Mouse (Mus musculus) adrenal gland, adult 2 months (tissue): Measurements from ENCODE around the gene Olfr672. TPM values are rescaled to one million over a fixed set of nuclear protein-coding genes. Genes with fewer than 3 reads are reported as not detected.
"Not testable (repeated sequence)": the region's sequence is repeated elsewhere in the genome, so short reads cannot be mapped to it uniquely, and the experiment has no call there.

Source experiments
- DNase-seq: peaks from one replicate; pipeline ENCODE4 v3.0.0; 2021
- long read RNA-seq: library from polyadenylated mRNA; stranded (forward); transcript quantifications from one replicate; pipeline ENCODE4 v2.0.0, GENCODE M21; 2021
- polyA plus RNA-seq: library from polyadenylated mRNA; depleted of rRNA; stranded (reverse); fragments of >200 nt; gene quantifications from 2 replicates; pipeline ENCODE4 v1.2.3, GENCODE M21; 2012; rRNA removed
- total RNA-seq, 2 experiments: library from RNA; stranded (reverse); gene quantifications; 2 replicates each; pipeline ENCODE4 v1.2.3; 2021

Gene Olfr672
- total RNA-seq (not detected), polyA plus RNA-seq (not detected in 2 replicates)
- long read RNA-seq, result 0 reads

DNA sequence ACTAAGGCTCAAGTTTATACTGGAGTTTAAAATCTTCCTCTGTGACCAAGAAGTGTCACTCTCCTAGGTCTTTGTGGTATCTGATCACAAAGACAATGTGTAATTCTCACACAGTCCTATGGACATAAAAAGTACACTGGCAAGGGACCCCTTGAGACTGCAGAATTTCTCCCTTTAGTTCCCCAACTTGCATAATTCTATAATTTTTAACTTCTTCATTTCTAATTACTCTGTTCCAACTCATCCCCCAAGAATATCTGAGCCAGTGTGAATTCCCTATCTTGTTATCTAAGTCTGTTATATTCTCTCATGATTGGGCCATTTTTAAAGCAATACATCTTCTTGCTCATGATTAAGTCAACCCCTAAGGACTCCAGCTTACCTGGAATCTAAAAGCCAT is at the start of gene Olfr672:
Gene Olfr672 (minus strand): TSS at position 101 of the 400 bp plus-strand sequence.
- DNase-seq, result no peak

DNA sequence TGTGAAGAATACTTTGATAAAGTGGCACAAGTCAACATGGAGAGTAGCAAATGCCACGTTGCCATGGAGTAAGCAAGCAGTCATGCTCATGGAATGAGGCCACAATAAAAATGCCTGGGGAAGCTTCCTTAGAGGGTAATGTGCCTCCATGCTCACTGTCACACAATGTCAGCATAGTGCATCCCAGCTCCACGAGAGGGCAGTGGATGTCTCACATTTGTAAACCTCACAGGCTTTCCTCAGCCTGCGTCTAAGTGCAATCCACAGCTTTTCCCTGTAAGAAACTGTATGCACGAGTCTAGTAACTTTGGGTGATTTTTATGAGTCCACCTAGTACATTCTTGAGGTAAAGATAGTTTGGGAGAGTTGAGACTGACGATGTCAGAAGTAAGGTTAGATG is 32.0 kb upstream of the Olfr672 start:
- not testable (repeated sequence) for DNase-seq

DNA sequence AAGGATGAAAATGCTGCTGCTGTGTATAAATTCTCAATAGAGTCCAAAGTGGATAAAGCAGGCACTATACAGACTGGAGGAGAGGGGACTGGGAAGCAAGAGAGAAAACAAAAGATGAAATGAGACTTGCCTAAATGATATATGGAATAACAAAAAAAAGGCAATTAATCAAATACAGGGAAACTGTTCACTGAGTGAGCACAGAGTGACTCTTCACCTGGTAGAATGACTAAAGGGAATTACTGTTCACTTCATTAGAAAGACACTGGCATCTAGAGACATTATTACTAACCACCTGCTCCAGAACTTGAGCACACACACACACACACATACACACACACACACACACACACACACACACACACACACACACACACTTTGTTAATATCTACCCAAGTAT is 30.6 kb upstream of the Olfr672 start, which contains the start of gene Olfr676:
Gene Olfr676 (plus strand): TSS at position 301 of the 400 bp plus-strand sequence.
- DNase-seq, result no peak

DNA sequence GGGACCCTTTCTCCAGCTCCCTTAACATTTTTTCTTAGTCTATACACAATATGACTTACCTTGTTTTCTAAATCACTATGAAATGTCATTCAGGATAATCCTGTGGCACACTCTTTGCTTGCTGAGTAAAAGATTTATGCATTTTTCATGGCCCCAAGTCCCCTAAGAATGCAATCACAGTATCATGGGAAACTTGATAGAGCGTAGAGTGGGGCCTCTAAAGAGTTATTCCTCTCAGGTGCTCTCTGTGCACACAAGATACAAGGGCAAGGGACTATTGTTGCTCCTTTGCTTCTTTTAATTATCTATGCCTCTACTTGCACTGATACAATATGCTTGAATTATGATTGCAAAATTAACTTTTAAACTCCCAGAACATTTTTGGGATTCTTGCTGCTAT is 26.5 kb upstream of the Olfr672 start, which contains the start of gene Olfr675:
Gene Olfr675 (minus strand): TSS at position 101 of the 400 bp plus-strand sequence.
- DNase-seq, result no peak

DNA sequence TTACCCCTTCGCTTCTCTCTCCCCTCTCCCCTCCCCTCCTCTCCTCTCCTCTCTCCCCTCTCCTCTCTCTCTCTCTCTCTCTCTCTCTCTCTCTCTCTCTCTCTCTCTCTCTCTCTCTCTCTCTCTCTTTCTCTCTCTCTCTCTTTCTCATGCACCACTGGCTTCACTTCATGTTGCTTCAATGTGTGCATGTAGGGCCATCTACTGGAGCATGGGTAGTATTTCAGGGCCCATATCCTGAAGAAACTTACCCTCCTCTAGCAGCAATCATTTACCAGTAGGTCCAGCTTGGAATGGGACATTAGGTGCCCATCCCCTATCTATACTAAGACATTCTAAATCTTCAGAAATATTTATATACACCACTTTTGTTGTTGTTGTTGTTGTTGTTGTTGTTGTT is 20.7 kb upstream of the Olfr672 start:
- DNase-seq, result no peak

DNA sequence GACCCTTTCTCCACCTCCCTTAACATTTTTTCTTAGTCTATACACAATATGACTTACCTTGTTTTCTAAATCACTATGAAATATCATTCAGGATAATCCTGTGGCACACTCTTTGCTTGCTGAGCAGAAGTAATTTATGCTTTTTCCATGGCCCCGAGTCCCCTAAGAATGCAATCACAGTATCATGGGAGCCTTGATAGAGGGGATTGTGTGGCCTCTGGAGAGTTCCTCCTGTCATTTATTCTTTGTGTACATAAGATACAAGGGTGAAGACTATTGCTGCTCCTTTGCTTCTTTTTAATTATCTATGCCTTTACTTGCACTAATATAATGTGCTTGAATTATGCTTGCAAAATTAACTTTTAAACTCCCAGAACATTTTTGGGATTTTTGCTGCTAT is 22.8 kb downstream of the Olfr672 start, which contains the start of gene Olfr671:
Gene Olfr671 (minus strand): TSS at position 101 of the 400 bp plus-strand sequence.
- DNase-seq, result no peak

DNA sequence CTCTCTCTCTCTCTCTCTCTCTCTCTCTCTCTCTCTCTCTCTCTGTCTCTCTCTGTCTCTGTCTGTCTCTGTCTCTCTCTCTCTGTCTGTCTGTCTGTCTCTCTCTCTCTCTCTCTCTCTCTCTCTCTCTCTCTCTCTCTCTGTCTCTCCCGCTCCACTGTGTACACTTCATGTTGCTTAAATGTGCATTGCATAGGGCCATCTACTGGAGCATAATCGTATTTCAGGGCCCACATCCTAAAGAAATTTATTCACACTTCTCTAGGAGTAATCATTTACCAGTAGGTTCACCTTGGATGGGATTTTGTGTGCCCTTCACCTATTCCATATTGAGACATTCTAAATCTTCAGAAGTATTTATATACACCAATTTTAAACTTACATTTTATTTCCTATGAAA is 29.3 kb downstream of the Olfr672 start:
- not testable (repeated sequence) for DNase-seq

DNA sequence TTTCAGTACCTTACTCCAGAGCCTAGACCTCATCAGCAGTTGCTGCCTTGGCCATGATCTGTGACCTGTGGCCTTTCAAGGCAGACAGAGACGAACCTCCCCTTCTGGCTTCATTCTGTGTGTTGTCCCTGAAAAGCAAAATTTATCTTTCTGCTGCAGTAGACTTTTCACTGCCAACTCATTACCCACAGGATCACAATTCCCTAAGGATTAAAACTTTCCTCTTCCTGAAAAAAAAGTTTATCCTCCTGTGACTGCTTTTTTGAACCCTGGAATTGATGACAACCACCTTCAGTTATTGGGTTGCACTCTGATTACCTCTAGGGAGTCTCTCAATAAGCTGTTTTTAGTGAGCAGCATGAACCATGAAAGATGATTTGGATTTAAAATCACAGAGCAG is 39.3 kb downstream of the Olfr672 start, which contains the start of gene Olfr670:
Gene Olfr670 (minus strand): TSS at position 101 of the 400 bp plus-strand sequence.
- DNase-seq, result no peak

DNA sequence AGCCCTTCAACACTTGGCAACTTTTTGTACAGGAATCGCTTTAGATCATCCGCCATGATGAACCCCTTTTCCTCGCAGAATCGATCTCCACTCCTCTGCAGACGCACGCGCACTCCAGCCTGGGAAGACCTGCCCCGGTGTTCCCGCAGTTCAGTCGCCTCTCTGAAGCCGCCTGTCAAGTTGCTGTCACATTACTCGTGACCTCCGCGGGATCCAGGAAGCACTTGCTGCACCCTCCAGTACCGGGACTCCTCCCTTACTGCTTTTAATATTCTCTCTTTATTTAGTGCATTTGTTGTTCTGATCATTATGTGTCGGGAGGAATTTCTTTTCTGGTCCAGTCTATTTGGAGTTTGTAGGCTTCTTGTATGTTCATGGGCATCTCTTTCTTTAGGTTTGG is 51.6 kb downstream of the Olfr672 start:
- DNase-seq, result not testable (repeated sequence)

Other genes starting within 250 kb of the Olfr672 start
- gene Usp17le, start 224.6 kb downstream of the Olfr672 start, total RNA-seq, result not detected
- gene Usp17le, start 224.6 kb downstream of the Olfr672 start, polyA plus RNA-seq, result not detected in 2 replicates
- under 1 TPM in 1 of 2 experiments, not detected in 1; 0.37 TPM for gene Usp17lb, start 159.4 kb downstream of the Olfr672 start, total RNA-seq
- not detected in 2 replicates for gene Usp17lb, start 159.4 kb downstream of the Olfr672 start, polyA plus RNA-seq
- gene Usp17la, start 145.0 kb downstream of the Olfr672 start, total RNA-seq, result not detected
- not detected in 2 replicates for gene Usp17la, start 145.0 kb downstream of the Olfr672 start, polyA plus RNA-seq
- gene Olfr665, start 124.0 kb downstream of the Olfr672 start, total RNA-seq, result not detected
- gene Olfr665, start 124.0 kb downstream of the Olfr672 start, polyA plus RNA-seq, result not detected in 2 replicates
- gene Olfr666, start 106.1 kb downstream of the Olfr672 start, total RNA-seq, result not detected
- not detected in 2 replicates for gene Olfr666, start 106.1 kb downstream of the Olfr672 start, polyA plus RNA-seq
- gene Olfr667, start 80.5 kb downstream of the Olfr672 start, total RNA-seq, result not detected
- gene Olfr667, start 80.5 kb downstream of the Olfr672 start, polyA plus RNA-seq, result not detected in 2 replicates
- gene Olfr668, start 74.0 kb downstream of the Olfr672 start, total RNA-seq, result not detected
- not detected in 2 replicates for gene Olfr668, start 74.0 kb downstream of the Olfr672 start, polyA plus RNA-seq
- not detected for gene Olfr669, start 67.8 kb downstream of the Olfr672 start, total RNA-seq
- not detected in 2 replicates for gene Olfr669, start 67.8 kb downstream of the Olfr672 start, polyA plus RNA-seq
- gene Olfr670, start 39.4 kb downstream of the Olfr672 start, total RNA-seq, result not detected
- gene Olfr670, start 39.4 kb downstream of the Olfr672 start, polyA plus RNA-seq, result not detected in 2 replicates
- gene Olfr671, start 22.9 kb downstream of the Olfr672 start, total RNA-seq, result not detected
- gene Olfr671, start 22.9 kb downstream of the Olfr672 start, polyA plus RNA-seq, result not detected in 2 replicates
- gene Olfr675, start 26.4 kb upstream of the Olfr672 start, total RNA-seq, result not detected
- gene Olfr675, start 26.4 kb upstream of the Olfr672 start, polyA plus RNA-seq, result not detected in 2 replicates
- gene Olfr676, start 30.7 kb upstream of the Olfr672 start, total RNA-seq, result not detected
- not detected in 2 replicates for gene Olfr676, start 30.7 kb upstream of the Olfr672 start, polyA plus RNA-seq
- gene Olfr677, start 49.3 kb upstream of the Olfr672 start, total RNA-seq, result not detected
- not detected in 2 replicates for gene Olfr677, start 49.3 kb upstream of the Olfr672 start, polyA plus RNA-seq
- not detected for gene Olfr678, start 62.4 kb upstream of the Olfr672 start, total RNA-seq
- gene Olfr678, start 62.4 kb upstream of the Olfr672 start, polyA plus RNA-seq, result not detected in 2 replicates
- not detected for gene Olfr679, start 79.2 kb upstream of the Olfr672 start, total RNA-seq
- gene Olfr679, start 79.2 kb upstream of the Olfr672 start, polyA plus RNA-seq, result not detected in 2 replicates
- not detected for gene Olfr680-ps1, start 90.8 kb upstream of the Olfr672 start, total RNA-seq
- gene Olfr680-ps1, start 90.8 kb upstream of the Olfr672 start, polyA plus RNA-seq, result not detected in 2 replicates
- not detected for gene Olfr681, start 114.8 kb upstream of the Olfr672 start, total RNA-seq
- not detected in 2 replicates for gene Olfr681, start 114.8 kb upstream of the Olfr672 start, polyA plus RNA-seq
- gene Olfr683, start 145.0 kb upstream of the Olfr672 start, total RNA-seq, result not detected
- not detected in 2 replicates for gene Olfr683, start 145.0 kb upstream of the Olfr672 start, polyA plus RNA-seq
- not detected for gene Olfr684, start 161.6 kb upstream of the Olfr672 start, total RNA-seq
- not detected in 2 replicates for gene Olfr684, start 161.6 kb upstream of the Olfr672 start, polyA plus RNA-seq
- not detected for gene Olfr685, start 184.0 kb upstream of the Olfr672 start, total RNA-seq
- not detected in 2 replicates for gene Olfr685, start 184.0 kb upstream of the Olfr672 start, polyA plus RNA-seq
- not detected for gene Olfr686, start 205.5 kb upstream of the Olfr672 start, total RNA-seq
- not detected in 2 replicates for gene Olfr686, start 205.5 kb upstream of the Olfr672 start, polyA plus RNA-seq